ENCODE assay signal across 16 mouse cellular contexts in genomic region chr7:70380943-70381342, GRCm38 (mm10).
"Had no signal": no experiment of that assay in that cellular context is flagged by ENCODE, and none has a peak within 500 bp of the region (broad histone marks: within the 10 kb centered on the region; RNA-seq: fewer than 3 reads in every experiment).

No protein-coding gene starts in this region.

- DNase-seq: retina, postnatal 1 day; right cerebral cortex, adult 18-20 months; right cerebral cortex, postnatal 14 days; right cerebral cortex, postnatal 25 days; right cerebral cortex, postnatal 4 days; spleen, adult 18-20 months; thymus, adult 18-20 months; thymus, adult 2 months; thymus, postnatal 14 days; thymus, postnatal 25 days; thymus, postnatal 36 days; thymus, postnatal 4 days had no signal

- H3K4me3 ChIP-seq: neural tube, embryonic 13.5 days; neural tube, embryonic 15.5 days; stomach, embryonic 15.5 days had no signal

- H3K36me3 ChIP-seq: neural tube, embryonic 13.5 days; neural tube, embryonic 15.5 days; stomach, embryonic 15.5 days had no signal

- H3K27me3 ChIP-seq: neural tube, embryonic 13.5 days; neural tube, embryonic 15.5 days; stomach, embryonic 15.5 days had no signal

- H3K4me1 ChIP-seq: neural tube, embryonic 13.5 days; neural tube, embryonic 15.5 days; stomach, embryonic 15.5 days had no signal

- H3K4me2 ChIP-seq: neural tube, embryonic 13.5 days; neural tube, embryonic 15.5 days; stomach, embryonic 15.5 days had no signal

- H3K9me3 ChIP-seq: neural tube, embryonic 13.5 days; neural tube, embryonic 15.5 days; stomach, embryonic 15.5 days had no signal

- H3K9ac ChIP-seq: neural tube, embryonic 13.5 days; neural tube, embryonic 15.5 days; stomach, embryonic 15.5 days had no signal

- H3K27ac ChIP-seq: neural tube, embryonic 13.5 days; neural tube, embryonic 15.5 days; stomach, embryonic 15.5 days; stomach, postnatal 0 days had no signal
